Mouse (Mus musculus): ENCODE measurements at regions not wholly inside any gene's neighbourhood (a gene's known extent, or its start where the extent isn't known, plus 50 kb on each side); places are given as distances from the start of the nearest gene placed in this dataset.

DNA sequence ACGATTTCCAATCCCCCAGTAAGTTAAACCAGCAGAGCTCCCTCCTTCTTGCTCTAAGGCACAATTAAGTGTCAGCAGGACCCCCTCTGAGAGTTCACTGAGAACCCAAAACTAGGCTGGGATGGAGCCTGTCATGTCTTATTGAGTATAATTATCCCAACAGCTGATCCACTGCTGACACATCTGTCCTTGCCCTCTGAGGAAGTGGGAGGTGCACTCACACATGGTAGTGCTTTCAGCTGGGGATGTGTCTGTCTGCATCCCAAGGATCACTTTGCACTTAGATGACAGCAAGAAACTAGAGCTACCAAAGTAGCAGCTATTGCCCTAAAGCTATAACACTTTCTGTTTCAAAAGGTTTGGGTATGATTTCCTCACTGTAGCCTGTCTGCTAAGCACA is 291.7 kb downstream of the Irx2 start:
- TF ChIP-seq POLR2A (IDR thresholded peaks at IDR 0.05; ENCODE audit: borderline replicate concordance, extremely low read depth, low read depth, low read length) (no peak), CTCF (IDR thresholded peaks at IDR 0.05; ENCODE audit: insufficient read depth, low read length) (no peak)

All from lung, adult 2 months (tissue).